Mouse (Mus musculus): ENCODE results near the gene Tarm1. TPM values are rescaled to one million over a fixed set of nuclear protein-coding genes. Genes with fewer than 3 reads are reported as not detected.

Gene Tarm1
- polyA plus RNA-seq (2012; fragmentation: generic; extraction: Trizol): not detected
- long read RNA-seq, experiment 1: 0 reads
- long read RNA-seq, experiment 2: 0 reads

DNA sequence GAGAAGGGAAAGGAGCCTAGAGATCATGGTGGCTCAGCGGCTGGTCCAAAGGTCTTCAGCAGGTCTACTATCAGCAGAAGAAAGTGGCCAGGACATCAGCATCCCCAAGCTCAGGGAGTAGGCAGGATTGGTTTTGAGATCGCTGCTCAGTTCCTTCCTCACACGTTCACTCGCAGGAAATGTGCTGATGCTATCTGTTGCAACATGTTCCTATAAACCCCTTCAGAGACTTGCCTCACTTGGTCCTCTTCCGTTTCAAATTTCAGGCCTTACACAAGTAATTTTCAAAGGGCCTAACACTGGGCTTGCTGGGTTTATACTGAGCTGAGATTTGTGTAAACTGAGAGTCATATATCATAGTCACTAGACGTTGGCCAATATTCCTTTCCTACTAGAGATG, at the start of gene Tarm1:
Gene Tarm1, minus strand, starts transcription at position 186 of the 400 bp plus-strand sequence.
- Histone ChIP-seq H3K4me3 (ENCODE audit: insufficient read depth, poor library complexity, severe bottlenecking) (no peak within 1 kb of the TSS), H3ac (ENCODE audit: control insufficient read depth, insufficient read length, low read depth) (no peak within 1 kb of the TSS), H3K27me3 (ENCODE audit: control insufficient read depth, insufficient read depth, insufficient read length) (no peaks in the 10 kb centered on the region), H3K36me3 (ENCODE audit: control insufficient read depth, insufficient read depth) (no peaks in the 10 kb centered on the region), H3K79me2 (ENCODE audit: control insufficient read depth, insufficient read depth) (no peaks in the 10 kb centered on the region), H3K79me3 (ENCODE audit: low read depth) (no peaks in the 10 kb centered on the region)
- TF ChIP-seq FOSL1 (IDR thresholded peaks at IDR 0.05; ENCODE audit: insufficient read depth, low read length, poor library complexity, severe bottlenecking): no peak
- TF ChIP-seq MYOG (IDR thresholded peaks at IDR 0.05; ENCODE audit: control insufficient read depth, extremely low read depth, insufficient read length): no peak
- TF ChIP-seq CEBPB (IDR thresholded peaks at IDR 0.05; ENCODE audit: low read depth): no peak
- TF ChIP-seq USF1 (IDR thresholded peaks at IDR 0.05; ENCODE audit: low read depth): no peak
- TF ChIP-seq MAX (IDR thresholded peaks at IDR 0.05): no peak
- TF ChIP-seq CTCF (IDR thresholded peaks at IDR 0.05; ENCODE audit: control insufficient read depth, insufficient read depth, insufficient read length): no peak
- no peak for TF ChIP-seq MYOD1 (IDR thresholded peaks at IDR 0.05; ENCODE audit: control insufficient read depth, insufficient read length, low read depth)

GRCm38 (mm10) chr7:3505913-3506312, 3.5 kb upstream of the Tarm1 start:
- no peak overlapping the region for H3K4me3 ChIP-seq (ENCODE audit: insufficient read depth, poor library complexity, severe bottlenecking)
- no peak for TF ChIP-seq CEBPB (IDR thresholded peaks at IDR 0.05; ENCODE audit: low read depth)
- TF ChIP-seq USF1 (IDR thresholded peaks at IDR 0.05; ENCODE audit: low read depth): no peak
- TF ChIP-seq MAX (IDR thresholded peaks at IDR 0.05): no peak
- no peak for TF ChIP-seq FOSL1 (IDR thresholded peaks at IDR 0.05; ENCODE audit: insufficient read depth, low read length, poor library complexity, severe bottlenecking)
- no peak for TF ChIP-seq MYOG (IDR thresholded peaks at IDR 0.05; ENCODE audit: control insufficient read depth, extremely low read depth, insufficient read length)
- TF ChIP-seq CTCF (IDR thresholded peaks at IDR 0.05; ENCODE audit: control insufficient read depth, insufficient read depth, insufficient read length): no peak
- TF ChIP-seq MYOD1 (IDR thresholded peaks at IDR 0.05; ENCODE audit: control insufficient read depth, insufficient read length, low read depth): no peak

GRCm38 (mm10) chr7:3500406-3500805, 2.0 kb downstream of the Tarm1 start:
- Histone ChIP-seq H3K36me3 (ENCODE audit: control insufficient read depth, insufficient read depth) (no peaks in the 10 kb centered on the region), H3ac (ENCODE audit: control insufficient read depth, insufficient read length, low read depth) (no peak overlapping the region), H3K4me3 (ENCODE audit: insufficient read depth, poor library complexity, severe bottlenecking) (no peak overlapping the region), H3K79me2 (ENCODE audit: control insufficient read depth, insufficient read depth) (no peaks in the 10 kb centered on the region), H3K79me3 (ENCODE audit: low read depth) (no peaks in the 10 kb centered on the region), H3K27me3 (ENCODE audit: control insufficient read depth, insufficient read depth, insufficient read length) (no peaks in the 10 kb centered on the region)
- no peak for TF ChIP-seq MYOD1 (IDR thresholded peaks at IDR 0.05; ENCODE audit: control insufficient read depth, insufficient read length, low read depth)
- no peak for TF ChIP-seq CEBPB (IDR thresholded peaks at IDR 0.05; ENCODE audit: low read depth)
- TF ChIP-seq USF1 (IDR thresholded peaks at IDR 0.05; ENCODE audit: low read depth): no peak
- TF ChIP-seq FOSL1 (IDR thresholded peaks at IDR 0.05; ENCODE audit: insufficient read depth, low read length, poor library complexity, severe bottlenecking): no peak
- TF ChIP-seq MAX (IDR thresholded peaks at IDR 0.05): no peak
- TF ChIP-seq CTCF (IDR thresholded peaks at IDR 0.05; ENCODE audit: control insufficient read depth, insufficient read depth, insufficient read length): no peak
- TF ChIP-seq MYOG (IDR thresholded peaks at IDR 0.05; ENCODE audit: control insufficient read depth, extremely low read depth, insufficient read length): no peak

More at GRCm38 (mm10) chr7:3505913-3506312, 3.5 kb upstream of the Tarm1 start:
- no peaks in the 10 kb centered on the region for H3K79me3 ChIP-seq (ENCODE audit: low read depth)
- H3K79me2 ChIP-seq (ENCODE audit: control insufficient read depth, insufficient read depth): no peaks in the 10 kb centered on the region
- no peaks in the 10 kb centered on the region for H3K36me3 ChIP-seq (ENCODE audit: control insufficient read depth, insufficient read depth)
- H3K27me3 ChIP-seq (ENCODE audit: control insufficient read depth, insufficient read depth, insufficient read length): no peaks in the 10 kb centered on the region
- no peak overlapping the region for H3ac ChIP-seq (ENCODE audit: control insufficient read depth, insufficient read length, low read depth)

DNA sequence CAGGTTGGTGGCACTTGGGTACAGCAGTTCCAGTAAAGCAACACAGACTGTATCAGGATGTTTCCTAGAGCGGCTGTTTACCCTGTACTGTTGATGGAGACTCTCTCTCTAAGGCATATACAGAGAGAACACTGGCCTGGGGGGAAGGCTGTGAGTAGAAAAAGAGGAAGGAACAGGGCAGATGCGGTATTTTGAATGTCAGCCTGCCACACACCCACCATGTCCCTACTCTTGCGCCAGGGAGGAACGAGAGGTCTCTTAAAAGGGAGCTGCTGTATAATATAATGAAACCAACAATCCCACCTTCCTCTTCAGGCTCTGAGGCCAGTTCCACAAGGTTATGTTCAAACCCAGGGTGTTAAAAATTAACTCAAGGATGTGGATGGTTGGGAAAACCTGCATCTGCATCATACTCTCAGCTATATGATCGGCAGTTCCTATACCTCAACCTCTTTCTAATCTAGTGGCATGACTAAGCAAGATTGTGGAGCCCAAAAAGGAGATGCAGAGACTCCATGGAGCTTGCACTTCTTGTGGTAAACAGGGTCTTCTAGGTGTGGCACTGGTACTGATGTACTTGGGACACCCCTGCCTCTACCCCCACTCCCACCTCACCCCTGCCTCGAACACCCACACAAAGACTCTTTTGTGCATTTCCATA, 20.3 kb downstream of the Tarm1 start:
- Histone ChIP-seq H3K79me3 (ENCODE audit: low read depth) (no peaks in the 10 kb centered on the region), H3K36me3 (ENCODE audit: control insufficient read depth, insufficient read depth) (no peaks in the 10 kb centered on the region), H3K27me3 (ENCODE audit: control insufficient read depth, insufficient read depth, insufficient read length) (no peaks in the 10 kb centered on the region), H3K4me3 (ENCODE audit: insufficient read depth, poor library complexity, severe bottlenecking) (no peak overlapping the region), H3K79me2 (ENCODE audit: control insufficient read depth, insufficient read depth) (no peaks in the 10 kb centered on the region), H3ac (ENCODE audit: control insufficient read depth, insufficient read length, low read depth) (no peak overlapping the region)
- TF ChIP-seq MAX (IDR thresholded peaks at IDR 0.05) (no peak), MYOD1 (IDR thresholded peaks at IDR 0.05; ENCODE audit: control insufficient read depth, insufficient read length, low read depth) (no peak), CEBPB (IDR thresholded peaks at IDR 0.05; ENCODE audit: low read depth) (no peak), MYOG (IDR thresholded peaks at IDR 0.05; ENCODE audit: control insufficient read depth, extremely low read depth, insufficient read length) (no peak), USF1 (IDR thresholded peaks at IDR 0.05; ENCODE audit: low read depth) (no peak), CTCF (IDR thresholded peaks at IDR 0.05; ENCODE audit: control insufficient read depth, insufficient read depth, insufficient read length) (no peak), FOSL1 (IDR thresholded peaks at IDR 0.05; ENCODE audit: insufficient read depth, low read length, poor library complexity, severe bottlenecking) (no peak)

DNA sequence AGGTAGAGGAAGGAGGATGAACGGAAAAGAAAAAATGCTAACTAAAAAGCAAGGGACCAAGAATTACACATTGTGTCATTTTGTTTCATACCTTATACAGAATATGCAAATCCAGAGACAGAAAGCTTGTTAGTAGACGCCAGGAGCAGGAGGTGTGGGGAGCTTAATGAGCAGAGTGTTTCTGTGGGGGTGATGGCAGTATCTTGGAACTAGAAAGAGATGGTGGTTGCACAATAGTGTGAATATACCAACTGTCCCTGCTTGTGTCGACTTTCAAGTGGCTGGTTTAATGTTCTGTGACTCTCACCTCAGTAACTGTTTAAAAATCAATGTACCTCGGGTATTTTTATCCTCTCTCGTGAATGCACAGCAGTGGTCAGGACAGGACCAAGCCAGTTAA, 25.7 kb downstream of the Tarm1 start:
- H3K79me3 ChIP-seq (ENCODE audit: low read depth): no peaks in the 10 kb centered on the region
- no peak overlapping the region for H3ac ChIP-seq (ENCODE audit: control insufficient read depth, insufficient read length, low read depth)
- no peaks in the 10 kb centered on the region for H3K79me2 ChIP-seq (ENCODE audit: control insufficient read depth, insufficient read depth)
- TF ChIP-seq MYOD1 (IDR thresholded peaks at IDR 0.05; ENCODE audit: control insufficient read depth, insufficient read length, low read depth): no peak
- no peak for TF ChIP-seq CEBPB (IDR thresholded peaks at IDR 0.05; ENCODE audit: low read depth)
- no peak for TF ChIP-seq CTCF (IDR thresholded peaks at IDR 0.05; ENCODE audit: control insufficient read depth, insufficient read depth, insufficient read length)
- no peak for TF ChIP-seq MYOG (IDR thresholded peaks at IDR 0.05; ENCODE audit: control insufficient read depth, extremely low read depth, insufficient read length)
- TF ChIP-seq FOSL1 (IDR thresholded peaks at IDR 0.05; ENCODE audit: insufficient read depth, low read length, poor library complexity, severe bottlenecking): no peak
- no peak for TF ChIP-seq USF1 (IDR thresholded peaks at IDR 0.05; ENCODE audit: low read depth)
- no peak for TF ChIP-seq MAX (IDR thresholded peaks at IDR 0.05)
- H3K36me3 ChIP-seq (ENCODE audit: control insufficient read depth, insufficient read depth): no peaks in the 10 kb centered on the region
- no peak overlapping the region for H3K4me3 ChIP-seq (ENCODE audit: insufficient read depth, poor library complexity, severe bottlenecking)
- H3K27me3 ChIP-seq (ENCODE audit: control insufficient read depth, insufficient read depth, insufficient read length): no peaks in the 10 kb centered on the region
